Mouse (Mus musculus): ENCODE results near the gene Taf3. TPM values are rescaled to one million over a fixed set of nuclear protein-coding genes. Genes with fewer than 3 reads are reported as not detected.

Taf3 gene
- total RNA-seq, 1 experiment, result 7.8 TPM

- Histone ChIP-seq H3K27ac (ENCODE audit: insufficient read depth, low read depth, low read length, poor library complexity, severe bottlenecking) (no peak overlapping the region), H3K36me3 (ENCODE audit: control insufficient read depth, insufficient read depth, low read length, poor library complexity, severe bottlenecking) (peaks cover 11% of the 10 kb centered on the region; the same call in 1 of the 2 replicates), H3K4me1 (ENCODE audit: control insufficient read depth in 2 of 2, insufficient read depth in 2 of 2, low read length in 2 of 2, poor library complexity in 1 of 2) (peaks cover 5 to 26% of the 10 kb centered on the region in 2 experiments; a peak in 3 of 4 replicates), H3K9ac (ENCODE audit: insufficient read depth, low read depth, low read length, poor library complexity, severe bottlenecking) (no peak overlapping the region), H3K9me3 (ENCODE audit: control insufficient read depth, insufficient read depth, low read depth, low read length) (no peaks in the 10 kb centered on the region), H3K4me3 (ENCODE audit: insufficient read depth in 1 of 2, low read depth in 1 of 2, low read length in 2 of 2, poor library complexity in 1 of 2, severe bottlenecking in 1 of 2) (no peak overlapping the region)
- DNase-seq (ENCODE audit: low read depth, low spot score), result no peak
- TF ChIP-seq ZNF384 (IDR thresholded peaks at IDR 0.05; ENCODE audit: low read depth, low read length) (no peak), MAFK (IDR thresholded peaks at IDR 0.05; ENCODE audit: insufficient read depth, low read depth, low read length) (no peak), HCFC1 (IDR thresholded peaks at IDR 0.05; ENCODE audit: borderline replicate concordance, insufficient read depth, low read length) (no peak), CHD2 (IDR thresholded peaks at IDR 0.05; ENCODE audit: low read depth, low read length) (no peak), ZC3H11A (IDR thresholded peaks at IDR 0.05; ENCODE audit: borderline replicate concordance, low read depth, low read length) (no peak)
- in situ Hi-C loops (cut with MboI; ENCODE audit: low sequenced_read_pairs in 2 of 2, unreplicated experiment in 2 of 2), result no loop called here
Measured at GRCm38 (mm10) chr2:10074470-10074869, 26.1 kb upstream of the Taf3 start.

- Histone ChIP-seq H3K4me3 (ENCODE audit: insufficient read depth in 1 of 2, low read depth in 1 of 2, low read length in 2 of 2, poor library complexity in 1 of 2, severe bottlenecking in 1 of 2) (no peak overlapping the region), H3K9me3 (ENCODE audit: control insufficient read depth, insufficient read depth, low read depth, low read length) (no peaks in the 10 kb centered on the region), H3K27ac (ENCODE audit: insufficient read depth, low read depth, low read length, poor library complexity, severe bottlenecking) (no peak overlapping the region), H3K9ac (ENCODE audit: insufficient read depth, low read depth, low read length, poor library complexity, severe bottlenecking) (0 out of 2 replicates have a peak overlapping the region, but pooled peaks have one; percentile 1), H3K4me1 (ENCODE audit: control insufficient read depth in 2 of 2, insufficient read depth in 2 of 2, low read length in 2 of 2, poor library complexity in 1 of 2) (peaks cover 4 to 21% of the 10 kb centered on the region in 2 experiments; a peak in 2 of 4 replicates), H3K36me3 (ENCODE audit: control insufficient read depth, insufficient read depth, low read length, poor library complexity, severe bottlenecking) (peaks cover 23% of the 10 kb centered on the region)
- TF ChIP-seq HCFC1 (IDR thresholded peaks at IDR 0.05; ENCODE audit: borderline replicate concordance, insufficient read depth, low read length) (no peak), ZC3H11A (IDR thresholded peaks at IDR 0.05; ENCODE audit: borderline replicate concordance, low read depth, low read length) (no peak), MAFK (IDR thresholded peaks at IDR 0.05; ENCODE audit: insufficient read depth, low read depth, low read length) (no peak)
- DNase-seq (ENCODE audit: low read depth, low spot score), result no peak
- in situ Hi-C loops (cut with MboI; ENCODE audit: low sequenced_read_pairs in 2 of 2, unreplicated experiment in 2 of 2), result no loop called here
Measured at GRCm38 (mm10) chr2:10071751-10072150, 23.4 kb upstream of the Taf3 start.

- Histone ChIP-seq H3K9ac (ENCODE audit: insufficient read depth, low read depth, low read length, poor library complexity, severe bottlenecking) (no peak overlapping the region), H3K4me1 (ENCODE audit: control insufficient read depth in 2 of 2, insufficient read depth in 2 of 2, low read length in 2 of 2, poor library complexity in 1 of 2) (no peaks in the 10 kb centered on the region), H3K36me3 (ENCODE audit: control insufficient read depth, insufficient read depth, low read length, poor library complexity, severe bottlenecking) (peaks cover 29% of the 10 kb centered on the region), H3K27ac (ENCODE audit: insufficient read depth, low read depth, low read length, poor library complexity, severe bottlenecking) (no peak overlapping the region), H3K4me3 (ENCODE audit: insufficient read depth in 1 of 2, low read depth in 1 of 2, low read length in 2 of 2, poor library complexity in 1 of 2, severe bottlenecking in 1 of 2) (no peak overlapping the region), H3K9me3 (ENCODE audit: control insufficient read depth, insufficient read depth, low read depth, low read length) (no peaks in the 10 kb centered on the region)
- in situ Hi-C loops (cut with MboI; ENCODE audit: low sequenced_read_pairs in 2 of 2, unreplicated experiment in 2 of 2), result no loop called here
- DNase-seq (ENCODE audit: low read depth, low spot score), result no peak
- TF ChIP-seq ZC3H11A (IDR thresholded peaks at IDR 0.05; ENCODE audit: borderline replicate concordance, low read depth, low read length) (no peak), MAFK (IDR thresholded peaks at IDR 0.05; ENCODE audit: insufficient read depth, low read depth, low read length) (no peak), CHD2 (IDR thresholded peaks at IDR 0.05; ENCODE audit: low read depth, low read length) (no peak), ZNF384 (IDR thresholded peaks at IDR 0.05; ENCODE audit: low read depth, low read length) (no peak), HCFC1 (IDR thresholded peaks at IDR 0.05; ENCODE audit: borderline replicate concordance, insufficient read depth, low read length) (no peak)
Measured at GRCm38 (mm10) chr2:10058836-10059235, 10.4 kb upstream of the Taf3 start.

- H3K9me3 ChIP-seq (ENCODE audit: control insufficient read depth, insufficient read depth, low read depth, low read length), result no peaks in the 10 kb centered on the region
- H3K27ac ChIP-seq (ENCODE audit: insufficient read depth, low read depth, low read length, poor library complexity, severe bottlenecking), result no peak overlapping the region
- no peak overlapping the region for H3K9ac ChIP-seq (ENCODE audit: insufficient read depth, low read depth, low read length, poor library complexity, severe bottlenecking)
- in situ Hi-C loops (cut with MboI; ENCODE audit: low sequenced_read_pairs in 2 of 2, unreplicated experiment in 2 of 2), result no loop called here
- no peaks in the 10 kb centered on the region for H3K4me1 ChIP-seq (ENCODE audit: control insufficient read depth in 2 of 2, insufficient read depth in 2 of 2, low read length in 2 of 2, poor library complexity in 1 of 2)
- no peak for DNase-seq (ENCODE audit: low read depth, low spot score)
- no peak for TF ChIP-seq HCFC1 (IDR thresholded peaks at IDR 0.05; ENCODE audit: borderline replicate concordance, insufficient read depth, low read length)
- TF ChIP-seq ZC3H11A (IDR thresholded peaks at IDR 0.05; ENCODE audit: borderline replicate concordance, low read depth, low read length), result no peak
- TF ChIP-seq MAFK (IDR thresholded peaks at IDR 0.05; ENCODE audit: insufficient read depth, low read depth, low read length), result no peak
- no peak for TF ChIP-seq ZNF384 (IDR thresholded peaks at IDR 0.05; ENCODE audit: low read depth, low read length)
- no peak for TF ChIP-seq CHD2 (IDR thresholded peaks at IDR 0.05; ENCODE audit: low read depth, low read length)
- peaks cover 6% of the 10 kb centered on the region for H3K36me3 ChIP-seq (ENCODE audit: control insufficient read depth, insufficient read depth, low read length, poor library complexity, severe bottlenecking)
- no peak overlapping the region for H3K4me3 ChIP-seq (ENCODE audit: insufficient read depth in 1 of 2, low read depth in 1 of 2, low read length in 2 of 2, poor library complexity in 1 of 2, severe bottlenecking in 1 of 2)
Measured at GRCm38 (mm10) chr2:10051996-10052395, 3.6 kb upstream of the Taf3 start.

- no peak for TF ChIP-seq ZC3H11A (IDR thresholded peaks at IDR 0.05; ENCODE audit: borderline replicate concordance, low read depth, low read length)
- TF ChIP-seq MAFK (IDR thresholded peaks at IDR 0.05; ENCODE audit: insufficient read depth, low read depth, low read length), result no peak
- no peak for TF ChIP-seq HCFC1 (IDR thresholded peaks at IDR 0.05; ENCODE audit: borderline replicate concordance, insufficient read depth, low read length)
- no peak for TF ChIP-seq ZNF384 (IDR thresholded peaks at IDR 0.05; ENCODE audit: low read depth, low read length)
- no peak for TF ChIP-seq CHD2 (IDR thresholded peaks at IDR 0.05; ENCODE audit: low read depth, low read length)
- H3K36me3 ChIP-seq (ENCODE audit: control insufficient read depth, insufficient read depth, low read length, poor library complexity, severe bottlenecking), result peaks cover 2% of the 10 kb centered on the region
- no peak for DNase-seq (ENCODE audit: low read depth, low spot score)
- in situ Hi-C loops (cut with MboI; ENCODE audit: low sequenced_read_pairs in 2 of 2, unreplicated experiment in 2 of 2), result no loop called here
- no peaks in the 10 kb centered on the region for H3K4me1 ChIP-seq (ENCODE audit: control insufficient read depth in 2 of 2, insufficient read depth in 2 of 2, low read length in 2 of 2, poor library complexity in 1 of 2)
- no peak overlapping the region for H3K4me3 ChIP-seq (ENCODE audit: insufficient read depth in 1 of 2, low read depth in 1 of 2, low read length in 2 of 2, poor library complexity in 1 of 2, severe bottlenecking in 1 of 2)
- H3K27ac ChIP-seq (ENCODE audit: insufficient read depth, low read depth, low read length, poor library complexity, severe bottlenecking), result no peak overlapping the region
- H3K9me3 ChIP-seq (ENCODE audit: control insufficient read depth, insufficient read depth, low read depth, low read length), result no peaks in the 10 kb centered on the region
- H3K9ac ChIP-seq (ENCODE audit: insufficient read depth, low read depth, low read length, poor library complexity, severe bottlenecking), result no peak overlapping the region
Measured at GRCm38 (mm10) chr2:10050878-10051277, 2.5 kb upstream of the Taf3 start.

Data from ES-E14 (cell line).